Mouse (Mus musculus) erythroblast, embryonic 14.5 days (primary cell): ENCODE measurements around the gene Ints6l. TPM values are rescaled to one million over a fixed set of nuclear protein-coding genes. Genes with fewer than 3 reads are reported as not detected.
"Not testable (repeated sequence)": the region's sequence is repeated elsewhere in the genome, so short reads cannot be mapped to it uniquely, and the experiment has no call there.

Experiments
- H3K27me3 ChIP-seq: 2 replicates; pipeline ENCODE4 v1.6.1; 2012; ENCODE audit warnings: inconsistent platforms; ENCODE audit not compliant: control insufficient read depth
- H3K36me3 ChIP-seq: 2 replicates; pipeline ENCODE4 v1.6.1; 2012; ENCODE audit warnings: mild to moderate bottlenecking, inconsistent platforms; ENCODE audit not compliant: control insufficient read depth
- H3K4me1 ChIP-seq: 2 replicates; pipeline ENCODE4 v1.6.1; 2012; ENCODE audit warnings: inconsistent platforms; ENCODE audit not compliant: control insufficient read depth
- H3K4me3 ChIP-seq: replicated peaks from 2 replicates; pipeline ENCODE3; 2012; ENCODE audit warnings: moderate library complexity, mild to moderate bottlenecking, inconsistent platforms
- H3K9me3 ChIP-seq: 2 replicates; pipeline ENCODE4 v1.6.1; 2012; ENCODE audit warnings: low read length, inconsistent platforms, mixed read lengths; ENCODE audit not compliant: control insufficient read depth
- GATA1 ChIP-seq: IDR thresholded peaks from 2 replicates; pipeline ENCODE4 v1.6.1; 2012; ENCODE audit warnings: low read length, inconsistent platforms, mixed read lengths
- TAL1 ChIP-seq: IDR thresholded peaks from 3 replicates; pipeline ENCODE4 v1.6.1; 2012; ENCODE audit warnings: low read length, inconsistent platforms, mixed read lengths
- polyA plus RNA-seq: library from polyadenylated mRNA; stranded (reverse); fragments of >175 nt; gene quantifications from 2 replicates; pipeline ENCODE4 v1.2.3, GENCODE M21; 2012

Ints6l gene
- polyA plus RNA-seq, 1 experiment, result 2.1 TPM

- H3K36me3 ChIP-seq, result peaks cover 97% of the 10 kb centered on the region
- no peaks in the 10 kb centered on the region for H3K9me3 ChIP-seq
- TF ChIP-seq GATA1, result no peak
- TF ChIP-seq TAL1, result no peak
- no peaks in the 10 kb centered on the region for H3K27me3 ChIP-seq
- no peak overlapping the region for H3K4me3 ChIP-seq
- H3K4me1 ChIP-seq, result no peaks in the 10 kb centered on the region
These were observed 27.2 kb downstream of the Ints6l start for GRCm38 (mm10) chrX:56481906-56482305.

- peaks cover 94% of the 10 kb centered on the region for H3K36me3 ChIP-seq
- no peaks in the 10 kb centered on the region for H3K4me1 ChIP-seq
- no peak for TF ChIP-seq GATA1
- no peak for TF ChIP-seq TAL1
- no peaks in the 10 kb centered on the region for H3K9me3 ChIP-seq
- no peaks in the 10 kb centered on the region for H3K27me3 ChIP-seq
- no peak overlapping the region for H3K4me3 ChIP-seq
These were observed 35.1 kb downstream of the Ints6l start for GRCm38 (mm10) chrX:56489758-56490157.

GRCm38 (mm10) chrX:56497241-56497640, 42.6 kb downstream of the Ints6l start:
- H3K36me3 ChIP-seq, result peaks cover 90% of the 10 kb centered on the region

GRCm38 (mm10) chrX:56524442-56524841, 69.8 kb downstream of the Ints6l start, which contains the start of gene Gm10477:
Gene Gm10477 (plus strand): TSS chrX:56524742.
- H3K4me3 ChIP-seq, H3K27me3 ChIP-seq, H3K9me3 ChIP-seq, H3K36me3 ChIP-seq, H3K4me1 ChIP-seq: not testable (repeated sequence)

More at GRCm38 (mm10) chrX:56497241-56497640, 42.6 kb downstream of the Ints6l start:
- no peaks in the 10 kb centered on the region for H3K9me3 ChIP-seq
- H3K4me3 ChIP-seq, result no peak overlapping the region
- H3K27me3 ChIP-seq, result no peaks in the 10 kb centered on the region
- TF ChIP-seq TAL1 (no peak), GATA1 (no peak)
- H3K4me1 ChIP-seq, result no peaks in the 10 kb centered on the region

GRCm38 (mm10) chrX:56531266-56531665, 76.6 kb downstream of the Ints6l start:
- Histone ChIP-seq H3K9me3 (no peaks in the 10 kb centered on the region), H3K4me3 (no peak overlapping the region), H3K27me3 (no peaks in the 10 kb centered on the region), H3K36me3 (no peaks in the 10 kb centered on the region), H3K4me1 (no peaks in the 10 kb centered on the region)
- TF ChIP-seq GATA1, result no peak
- no peak for TF ChIP-seq TAL1

GRCm38 (mm10) chrX:56537162-56537561, 82.5 kb downstream of the Ints6l start:
- no peak for TF ChIP-seq GATA1
- TF ChIP-seq TAL1, result no peak
- Histone ChIP-seq H3K4me3 (no peak overlapping the region), H3K4me1 (no peaks in the 10 kb centered on the region), H3K36me3 (no peaks in the 10 kb centered on the region), H3K9me3 (no peaks in the 10 kb centered on the region), H3K27me3 (no peaks in the 10 kb centered on the region)

- Histone ChIP-seq H3K9me3 (no peaks in the 10 kb centered on the region), H3K36me3 (no peaks in the 10 kb centered on the region), H3K27me3 (no peaks in the 10 kb centered on the region), H3K4me1 (no peaks in the 10 kb centered on the region), H3K4me3 (no peak within 1 kb of the TSS)
- TF ChIP-seq TAL1 (no peak), GATA1 (no peak)
These were observed 94.8 kb downstream of the Ints6l start, which contains the start of gene Gm648 for GRCm38 (mm10) chrX:56549506-56549905. Gene Gm648 (minus strand): TSS chrX:56549606.

GRCm38 (mm10) chrX:56553584-56553983, 98.9 kb downstream of the Ints6l start:
- TF ChIP-seq TAL1, result no peak
- no peak for TF ChIP-seq GATA1
- H3K9me3 ChIP-seq, result no peaks in the 10 kb centered on the region
- H3K36me3 ChIP-seq, result no peaks in the 10 kb centered on the region
- H3K4me3 ChIP-seq, result no peak overlapping the region
- H3K27me3 ChIP-seq, result no peaks in the 10 kb centered on the region
- H3K4me1 ChIP-seq, result no peaks in the 10 kb centered on the region

Other genes with a start within 250 kb of the Ints6l start
- not detected in 2 replicates for gene Gm773, start 242.0 kb upstream of the Ints6l start, polyA plus RNA-seq
- gene Zfp449, start 108.5 kb upstream of the Ints6l start, polyA plus RNA-seq, result not detected in 2 replicates
- gene Smim10l2a, start 80.3 kb upstream of the Ints6l start, polyA plus RNA-seq, result not detected in 2 replicates
- gene Gm2174, start 6.9 kb upstream of the Ints6l start, polyA plus RNA-seq, result not detected in 2 replicates
- gene Gm10477, start 69.9 kb downstream of the Ints6l start, polyA plus RNA-seq, result not detected in 2 replicates
- gene Gm648, start 94.7 kb downstream of the Ints6l start, polyA plus RNA-seq, result not detected in 2 replicates
- 0.04 and 0.07 TPM in 2 replicates for gene Mmgt1, start 143.2 kb downstream of the Ints6l start, polyA plus RNA-seq
- 0.41 and 0.89 TPM in 2 replicates for gene Slc9a6, start 154.9 kb downstream of the Ints6l start, polyA plus RNA-seq